Mouse (Mus musculus): Measurements from ENCODE around the gene Cd164l2. TPM values are rescaled to one million over a fixed set of nuclear protein-coding genes. Genes with fewer than 3 reads are reported as not detected.

The Cd164l2 gene
- polyA plus RNA-seq, 1 experiment = not detected

DNA sequence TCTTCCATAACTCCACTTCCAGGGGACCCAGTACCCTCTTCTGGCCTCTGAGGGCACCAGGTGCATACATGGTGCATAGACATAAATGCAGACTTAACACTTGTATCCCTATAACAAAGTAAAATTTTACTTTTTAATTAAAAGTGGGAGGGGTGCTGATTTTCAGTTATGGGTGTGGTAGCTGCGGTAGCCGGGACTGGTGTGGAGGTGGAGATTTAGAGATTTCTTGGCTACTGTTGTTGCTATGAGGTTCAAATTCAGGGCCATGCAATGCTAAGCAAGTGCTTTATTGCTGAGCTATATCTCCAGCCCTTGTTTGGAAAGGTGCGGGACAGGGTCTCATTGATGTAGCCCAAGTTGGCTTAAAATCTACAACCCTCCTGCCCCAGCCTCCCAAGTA, 6.8 kb downstream of the Cd164l2 start:
- no peak overlapping the region for H3K4me3 ChIP-seq (replicated peaks; ENCODE audit: control insufficient read depth, low read depth, low read length)
- TF ChIP-seq POLR2A (IDR thresholded peaks at IDR 0.05; ENCODE audit: borderline replicate concordance, control insufficient read depth, low read depth, low read length) = no peak
- no peak for TF ChIP-seq CTCF (IDR thresholded peaks at IDR 0.05; ENCODE audit: control insufficient read depth, insufficient read depth, low read length)
- 71% methylated on average over 3 of the region's 3 CpGs for WGBS
- H3K27ac ChIP-seq (ENCODE audit: control insufficient read depth, insufficient read depth, low read depth, low read length, poor library complexity) = no peak overlapping the region
- no peaks in the 10 kb centered on the region for H3K4me1 ChIP-seq (ENCODE audit: control insufficient read depth, insufficient read depth, low read length)

- 30% methylated on average over 25 of the region's 25 CpGs for WGBS
These were observed 8.7 kb downstream of the Cd164l2 start for GRCm38 (mm10) chr4:133220656-133221055.

DNA sequence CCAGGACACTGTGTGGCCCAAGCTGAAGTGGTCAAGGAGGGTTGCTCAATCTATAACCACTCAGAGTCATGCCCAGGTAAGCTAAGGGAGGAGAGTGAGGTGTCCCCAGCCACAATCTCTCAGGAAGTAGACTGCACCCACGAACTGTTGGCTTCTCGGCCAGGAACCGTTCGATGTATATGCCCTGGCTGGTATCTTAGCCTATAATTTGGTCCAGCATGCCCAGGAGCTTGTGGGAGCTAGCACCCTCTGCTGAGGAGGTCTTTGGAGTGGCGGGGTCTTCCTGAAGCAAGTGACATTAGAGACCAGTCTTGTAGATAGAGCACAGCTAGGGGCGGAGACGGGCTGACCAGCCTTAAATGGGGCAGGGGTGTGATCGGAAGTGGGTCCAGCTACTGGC, 9.8 kb downstream of the Cd164l2 start:
- WGBS = 73% methylated on average over 8 of the region's 8 CpGs
- Histone ChIP-seq H3K27ac (ENCODE audit: control insufficient read depth, insufficient read depth, low read depth, low read length, poor library complexity) (no peak overlapping the region), H3K4me1 (ENCODE audit: control insufficient read depth, insufficient read depth, low read length) (no peaks in the 10 kb centered on the region), H3K4me3 (replicated peaks; ENCODE audit: control insufficient read depth, low read depth, low read length) (no peak overlapping the region)
- no peak for TF ChIP-seq POLR2A (IDR thresholded peaks at IDR 0.05; ENCODE audit: borderline replicate concordance, control insufficient read depth, low read depth, low read length)
- no peak for TF ChIP-seq CTCF (IDR thresholded peaks at IDR 0.05; ENCODE audit: control insufficient read depth, insufficient read depth, low read length)

More at GRCm38 (mm10) chr4:133220656-133221055, 8.7 kb downstream of the Cd164l2 start:
- Histone ChIP-seq H3K4me3 (replicated peaks; ENCODE audit: control insufficient read depth, low read depth, low read length) (no peak overlapping the region), H3K4me1 (ENCODE audit: control insufficient read depth, insufficient read depth, low read length) (no peaks in the 10 kb centered on the region), H3K27ac (ENCODE audit: control insufficient read depth, insufficient read depth, low read depth, low read length, poor library complexity) (no peak overlapping the region)
- TF ChIP-seq CTCF (IDR thresholded peaks at IDR 0.05; ENCODE audit: control insufficient read depth, insufficient read depth, low read length) (no peak), POLR2A (IDR thresholded peaks at IDR 0.05; ENCODE audit: borderline replicate concordance, control insufficient read depth, low read depth, low read length) (no peak)

GRCm38 (mm10) chr4:133223875-133224274, 11.9 kb downstream of the Cd164l2 start:
- TF ChIP-seq CTCF (IDR thresholded peaks at IDR 0.05; ENCODE audit: control insufficient read depth, insufficient read depth, low read length) (no peak), POLR2A (IDR thresholded peaks at IDR 0.05; ENCODE audit: borderline replicate concordance, control insufficient read depth, low read depth, low read length) (no peak)
- 75% methylated on average over 5 of the region's 5 CpGs for WGBS
- Histone ChIP-seq H3K4me1 (ENCODE audit: control insufficient read depth, insufficient read depth, low read length) (no peaks in the 10 kb centered on the region), H3K4me3 (replicated peaks; ENCODE audit: control insufficient read depth, low read depth, low read length) (no peak overlapping the region), H3K27ac (ENCODE audit: control insufficient read depth, insufficient read depth, low read depth, low read length, poor library complexity) (no peak overlapping the region)

- TF ChIP-seq POLR2A (IDR thresholded peaks at IDR 0.05; ENCODE audit: borderline replicate concordance, control insufficient read depth, low read depth, low read length) (no peak), CTCF (IDR thresholded peaks at IDR 0.05; ENCODE audit: control insufficient read depth, insufficient read depth, low read length) (no peak)
- WGBS = 77% methylated on average over 10 of the region's 10 CpGs
These were observed 14.1 kb downstream of the Cd164l2 start for GRCm38 (mm10) chr4:133226073-133226472.

DNA sequence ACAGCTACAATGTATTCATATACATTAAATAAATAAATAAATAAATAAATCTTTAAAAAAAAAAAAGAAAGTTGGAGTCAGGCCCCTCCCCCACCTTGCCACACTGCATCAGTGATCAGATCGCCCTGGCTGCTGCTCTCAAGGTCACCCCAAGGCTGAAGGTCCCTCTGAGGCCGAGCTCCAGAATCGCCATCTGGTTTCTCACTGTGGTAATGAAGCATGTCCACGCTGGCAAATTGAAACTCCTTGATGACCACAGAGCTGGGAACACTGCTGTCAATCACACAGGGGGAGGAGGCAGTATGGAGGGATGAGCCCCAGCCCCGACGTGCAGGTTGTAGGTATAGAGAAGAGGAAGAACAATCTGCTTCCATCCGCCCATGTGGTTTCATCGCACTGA, 15.7 kb downstream of the Cd164l2 start:
- Histone ChIP-seq H3K27ac (ENCODE audit: control insufficient read depth, insufficient read depth, low read depth, low read length, poor library complexity) (no peak overlapping the region), H3K4me1 (ENCODE audit: control insufficient read depth, insufficient read depth, low read length) (no peaks in the 10 kb centered on the region), H3K4me3 (replicated peaks; ENCODE audit: control insufficient read depth, low read depth, low read length) (no peak overlapping the region)
- WGBS = 52% methylated on average over 8 of the region's 8 CpGs
- TF ChIP-seq CTCF (IDR thresholded peaks at IDR 0.05; ENCODE audit: control insufficient read depth, insufficient read depth, low read length) (no peak), POLR2A (IDR thresholded peaks at IDR 0.05; ENCODE audit: borderline replicate concordance, control insufficient read depth, low read depth, low read length) (no peak)

More at GRCm38 (mm10) chr4:133226073-133226472, 14.1 kb downstream of the Cd164l2 start:
- Histone ChIP-seq H3K27ac (ENCODE audit: control insufficient read depth, insufficient read depth, low read depth, low read length, poor library complexity) (no peak overlapping the region), H3K4me1 (ENCODE audit: control insufficient read depth, insufficient read depth, low read length) (no peaks in the 10 kb centered on the region), H3K4me3 (replicated peaks; ENCODE audit: control insufficient read depth, low read depth, low read length) (no peak overlapping the region)

DNA sequence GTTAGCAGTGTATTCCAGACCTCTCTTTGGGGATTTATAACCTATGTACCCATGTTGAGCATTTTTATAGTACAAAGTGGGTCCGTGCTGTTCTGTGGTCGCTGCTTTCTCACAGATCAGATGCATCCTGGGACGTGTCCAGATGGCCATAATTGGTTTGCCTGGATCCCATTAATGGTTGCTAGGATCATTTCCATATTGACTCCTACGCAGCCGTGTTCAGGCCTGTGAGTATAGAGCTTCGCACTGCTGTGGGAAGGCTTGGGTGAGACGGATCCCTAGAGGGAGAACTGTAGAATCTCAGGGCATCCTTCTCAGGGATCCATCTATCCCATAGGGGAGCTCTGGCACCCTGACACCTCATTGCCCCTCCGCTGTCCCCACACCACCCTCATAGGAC, 17.7 kb downstream of the Cd164l2 start:
- Histone ChIP-seq H3K4me1 (ENCODE audit: control insufficient read depth, insufficient read depth, low read length) (no peaks in the 10 kb centered on the region), H3K4me3 (replicated peaks; ENCODE audit: control insufficient read depth, low read depth, low read length) (no peak overlapping the region), H3K27ac (ENCODE audit: control insufficient read depth, insufficient read depth, low read depth, low read length, poor library complexity) (no peak overlapping the region)
- TF ChIP-seq POLR2A (IDR thresholded peaks at IDR 0.05; ENCODE audit: borderline replicate concordance, control insufficient read depth, low read depth, low read length) (no peak), CTCF (IDR thresholded peaks at IDR 0.05; ENCODE audit: control insufficient read depth, insufficient read depth, low read length) (no peak)
- 86% methylated on average over 8 of the region's 8 CpGs for WGBS

- no peak overlapping the region for H3K27ac ChIP-seq (ENCODE audit: control insufficient read depth, insufficient read depth, low read depth, low read length, poor library complexity)
- no peak overlapping the region for H3K4me3 ChIP-seq (replicated peaks; ENCODE audit: control insufficient read depth, low read depth, low read length)
- WGBS = 48% methylated on average over 10 of the region's 10 CpGs
- TF ChIP-seq CTCF (IDR thresholded peaks at IDR 0.05; ENCODE audit: control insufficient read depth, insufficient read depth, low read length) (peak; percentile 72), POLR2A (IDR thresholded peaks at IDR 0.05; ENCODE audit: borderline replicate concordance, control insufficient read depth, low read depth, low read length) (no peak)
- no peaks in the 10 kb centered on the region for H3K4me1 ChIP-seq (ENCODE audit: control insufficient read depth, insufficient read depth, low read length)
These were observed 21.5 kb downstream of the Cd164l2 start for GRCm38 (mm10) chr4:133233285-133233976.

Measured in bone marrow, adult 2 months (tissue).